Mouse (Mus musculus) T-helper 17 cell (primary cell): ENCODE results near the gene Pilrb1.
"Not testable (repeated sequence)": the region's sequence is repeated elsewhere in the genome, so short reads cannot be mapped to it uniquely, and the experiment has no call there.

Source experiments
- in situ Hi-C, 2 experiments: fragments of 300-600 bp; cut with MboI, MseI; formaldehyde crosslinking; loops; 1 replicate in 1 of 2; 2 replicates in 1 of 2; pipeline ENCODE4 v1.15.1; 2025; ENCODE audit warnings: high pct_unique_total_duplicates in 2 of 2

Gene Pilrb1

DNA sequence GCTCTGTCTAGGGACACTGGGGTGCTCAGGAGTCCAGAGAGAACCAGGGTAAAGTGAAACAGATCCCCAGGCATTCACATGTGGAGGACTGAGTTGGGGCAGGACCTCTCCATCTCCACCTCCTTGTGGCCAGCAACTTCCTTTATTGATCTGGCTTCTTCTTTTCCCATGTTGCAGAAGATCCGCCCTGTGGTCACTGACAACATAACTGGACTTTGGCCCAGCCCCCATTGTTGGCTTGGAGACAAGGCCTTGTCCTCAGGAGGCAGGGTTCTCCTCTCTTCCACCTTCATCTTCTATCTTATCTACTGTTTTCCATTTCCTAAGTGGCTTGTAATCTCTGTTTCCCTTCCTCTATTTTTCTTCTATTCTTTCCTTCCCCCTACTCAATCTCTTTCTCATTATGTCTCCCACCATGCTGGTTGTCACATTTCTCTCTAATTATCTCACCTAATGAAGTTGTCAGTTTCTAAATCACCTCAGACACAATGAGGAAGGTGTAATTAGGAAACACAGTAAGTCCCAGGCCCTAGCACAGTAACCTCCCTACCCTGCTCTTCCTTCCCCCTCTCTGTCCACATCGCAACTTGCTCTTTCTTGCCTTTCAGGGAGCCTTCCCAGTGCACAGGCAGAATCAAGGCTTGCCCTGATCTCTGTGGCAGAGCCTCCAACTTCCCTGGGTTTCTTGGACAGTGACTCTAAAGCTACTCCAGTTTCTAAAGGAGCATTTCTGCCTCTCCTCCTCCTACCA lies at the start of gene Pilrb1:
Gene Pilrb1, minus strand, starts transcription at position 147 of the 751 bp plus-strand sequence.
- in situ Hi-C loops, result not testable (repeated sequence)

- in situ Hi-C loops, result no loop called here
Measured at GRCm38 (mm10) chr5:137897812-137898211, 39.9 kb upstream of the Pilrb1 start.

GRCm38 (mm10) chr5:137892954-137893353 lies 35.0 kb upstream of the Pilrb1 start:
- in situ Hi-C loops, result no loop called here

- in situ Hi-C loops, result no loop called here
Measured at GRCm38 (mm10) chr5:137887666-137888065, 29.8 kb upstream of the Pilrb1 start.

- in situ Hi-C loops, result no loop called here
Measured at GRCm38 (mm10) chr5:137885894-137886293, 28.0 kb upstream of the Pilrb1 start.

- in situ Hi-C loops, result no loop called here
Measured at GRCm38 (mm10) chr5:137883345-137883744, 25.4 kb upstream of the Pilrb1 start.

GRCm38 (mm10) chr5:137882922-137883321 lies 25.0 kb upstream of the Pilrb1 start:
- in situ Hi-C loops, result no loop called here

DNA sequence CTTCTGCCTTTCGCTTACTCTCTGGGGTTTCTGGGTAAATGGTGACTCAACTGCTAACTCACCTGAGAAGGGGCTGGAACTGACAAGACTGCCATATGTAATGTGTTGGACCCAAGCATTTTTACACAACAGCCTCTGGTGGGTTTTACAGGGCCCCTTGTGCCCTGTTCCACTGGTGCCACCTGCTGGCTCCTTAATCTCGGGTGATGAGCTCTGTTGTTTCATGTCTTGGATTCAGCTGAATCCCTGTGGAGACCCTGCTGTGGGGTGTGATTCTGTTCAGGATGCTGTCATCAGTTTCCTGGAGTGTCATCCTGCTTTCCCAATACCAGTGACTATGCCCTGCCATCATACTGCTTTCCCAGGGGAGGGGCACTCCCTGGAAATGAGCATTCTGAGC lies 20.0 kb upstream of the Pilrb1 start:
- in situ Hi-C loops, result loop anchor here (5.0 to 10.0 kb wide), 2 partner anchors 71 to 83 kb away; no protein-coding TSS in a partner anchor

- in situ Hi-C loops, result loop anchor here (5.0 to 10.0 kb wide), 2 partner anchors 68 to 80 kb away; no protein-coding TSS in a partner anchor
Measured at GRCm38 (mm10) chr5:137875054-137875453, 17.1 kb upstream of the Pilrb1 start.

GRCm38 (mm10) chr5:137872381-137872702 lies 14.4 kb upstream of the Pilrb1 start:
- in situ Hi-C loops, result loop anchor here in 1 of 2 experiments (10.0 kb wide), 1 partner anchor 78 kb away; no protein-coding TSS in a partner anchor

DNA sequence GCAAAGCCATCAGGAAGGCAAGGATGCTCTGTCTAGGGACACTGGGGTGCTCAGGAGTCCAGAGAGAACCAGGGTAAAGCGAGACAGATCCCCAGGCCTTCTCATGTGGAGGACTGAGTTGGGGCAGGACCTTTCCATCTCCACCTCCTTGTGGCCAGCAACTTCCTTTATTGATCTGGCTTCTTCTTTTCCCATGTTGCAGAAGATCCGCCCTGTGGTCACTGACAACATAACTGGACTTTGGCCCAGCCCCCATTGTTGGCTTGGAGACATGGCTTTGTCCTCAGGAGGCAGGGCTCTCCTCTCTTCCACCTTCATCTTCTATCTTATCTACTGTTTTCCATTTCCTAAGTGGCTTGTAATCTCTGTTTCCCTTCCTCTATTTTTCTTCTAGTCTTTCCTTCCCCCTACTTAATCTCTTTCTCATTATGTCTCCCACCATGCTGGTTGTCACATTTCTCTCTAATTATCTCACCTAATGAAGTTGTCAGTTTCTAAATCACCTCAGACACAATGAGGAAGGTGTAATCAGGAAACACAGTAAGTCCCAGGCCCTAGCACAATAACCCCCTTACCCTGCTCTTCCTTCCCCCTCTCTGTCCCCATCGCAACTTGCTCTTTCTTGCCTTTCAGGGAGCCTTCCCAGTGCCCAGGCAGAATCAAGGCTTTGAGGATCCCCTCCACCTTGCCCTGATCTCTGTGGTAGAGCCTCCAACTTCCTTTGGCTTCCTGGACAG lies 13.9 kb upstream of the Pilrb1 start, which contains the start of gene Pilrb2:
Gene Pilrb2, minus strand, starts transcription at position 172 of the 737 bp plus-strand sequence.
- in situ Hi-C loops, result loop anchor here in 1 of 2 experiments (10.0 kb wide), 1 partner anchor 77 kb away; no protein-coding TSS in a partner anchor

GRCm38 (mm10) chr5:137868600-137868999 lies 10.7 kb upstream of the Pilrb1 start:
- in situ Hi-C loops, result not testable (repeated sequence)

DNA sequence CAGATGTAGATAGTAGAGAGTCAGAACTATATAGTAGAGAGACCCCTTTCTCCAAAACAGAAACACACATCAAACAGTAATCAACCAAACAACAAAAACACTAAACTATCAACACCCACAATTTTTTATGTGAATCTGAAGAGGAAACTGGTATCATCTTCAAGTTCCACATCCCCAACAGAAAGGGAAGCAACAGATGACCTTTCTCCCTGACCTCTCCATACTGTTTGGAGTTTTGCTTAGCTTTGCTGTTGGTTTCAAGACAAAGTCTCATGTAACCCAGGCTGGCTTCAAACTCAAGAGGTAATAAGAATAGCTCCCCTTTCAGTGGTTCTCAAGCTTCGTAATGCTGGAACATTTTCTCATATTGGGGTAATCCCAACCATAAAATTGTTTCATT lies 6.1 kb upstream of the Pilrb1 start:
- in situ Hi-C loops, result not testable (repeated sequence)

DNA sequence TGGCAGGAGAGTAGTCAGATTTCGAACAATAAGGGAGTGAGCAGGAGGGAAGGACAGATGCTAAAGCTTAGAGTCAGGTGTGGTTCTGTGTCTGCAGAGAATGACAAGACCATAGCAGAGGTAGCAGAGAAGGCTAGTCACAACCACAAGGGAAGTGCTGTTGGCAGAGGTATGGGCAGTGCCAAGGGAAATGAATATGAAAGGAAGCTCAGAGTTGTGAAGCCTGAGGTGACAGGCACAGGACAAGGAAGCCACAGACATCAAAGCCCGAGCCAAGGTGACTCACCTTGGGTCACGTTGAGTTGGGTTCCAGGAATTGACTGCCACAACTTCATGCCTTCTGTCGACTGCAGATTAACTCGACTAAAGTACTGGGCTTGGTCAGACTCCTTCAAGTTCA lies 1.0 kb downstream of the Pilrb1 start:
- in situ Hi-C loops, result not testable (repeated sequence)

DNA sequence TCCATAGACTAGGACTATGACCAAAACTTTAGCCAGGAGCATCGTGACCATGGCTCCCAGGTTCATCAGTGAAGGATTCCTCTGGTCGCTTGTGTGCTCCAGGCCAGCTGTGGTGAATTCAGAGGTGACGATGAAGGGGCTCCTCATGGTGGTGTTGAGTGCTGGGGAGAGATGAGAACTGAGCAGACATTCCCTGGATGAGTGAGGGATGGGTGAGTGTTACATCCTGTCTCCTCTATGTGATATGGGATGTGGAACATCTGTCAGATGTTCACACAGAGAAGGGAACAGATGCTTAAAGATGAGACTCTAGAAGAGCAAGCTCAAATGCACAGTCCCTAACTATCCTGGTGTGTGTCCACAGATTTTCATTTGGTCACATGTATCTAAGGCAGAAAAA lies 3.0 kb downstream of the Pilrb1 start:
- in situ Hi-C loops, result not testable (repeated sequence)

- in situ Hi-C loops, result not testable (repeated sequence)
Measured at GRCm38 (mm10) chr5:137850313-137850712, 7.6 kb downstream of the Pilrb1 start.

- in situ Hi-C loops, result not testable (repeated sequence)
Measured at GRCm38 (mm10) chr5:137837110-137837509, 20.8 kb downstream of the Pilrb1 start.

DNA sequence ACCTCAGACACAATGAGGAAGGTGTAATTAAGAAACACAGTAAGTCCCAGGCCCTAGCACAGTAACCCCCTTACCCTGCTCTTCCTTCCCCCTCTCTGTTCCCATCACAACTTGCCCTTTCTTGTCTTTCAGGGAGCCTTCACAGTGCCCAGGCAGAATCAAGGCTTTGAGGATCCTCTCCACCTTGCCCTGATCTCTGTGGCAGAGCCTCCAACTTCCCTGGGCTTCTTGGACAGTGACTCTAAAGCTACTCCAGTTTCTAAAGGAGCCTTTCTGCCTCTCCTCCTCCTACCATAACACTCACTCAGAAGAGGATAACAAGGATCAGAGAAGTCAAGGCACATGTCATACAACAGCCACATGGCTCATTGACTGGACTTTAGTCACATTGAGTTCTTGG lies 21.3 kb downstream of the Pilrb1 start:
- in situ Hi-C loops, result no loop called here

- in situ Hi-C loops, result not testable (repeated sequence)
Measured at GRCm38 (mm10) chr5:137835966-137836520, 21.9 kb downstream of the Pilrb1 start, which contains the start of gene Pilra. Gene Pilra (minus strand): TSS chr5:137836281.

- in situ Hi-C loops, result no loop called here
Measured at GRCm38 (mm10) chr5:137833500-137833899, 24.4 kb downstream of the Pilrb1 start.

- in situ Hi-C loops, result no loop called here
Measured at GRCm38 (mm10) chr5:137831506-137831905, 26.4 kb downstream of the Pilrb1 start.

GRCm38 (mm10) chr5:137831106-137831505 lies 26.8 kb downstream of the Pilrb1 start:
- in situ Hi-C loops, result no loop called here
